Mouse (Mus musculus): Measurements from ENCODE around the gene Gnat3. TPM values are rescaled to one million over a fixed set of nuclear protein-coding genes. Genes with fewer than 3 reads are reported as not detected.

The Gnat3 gene
- polyA plus RNA-seq, 1 experiment from 2014 or later, result not detected

- Histone ChIP-seq H3K27ac (no peak overlapping the region), H3K4me3 (no peak overlapping the region), H3K27me3 (ENCODE audit: insufficient read depth, poor library complexity, severe bottlenecking) (no peaks in the 10 kb centered on the region), H3K36me3 (no peaks in the 10 kb centered on the region), H3K4me1 (no peaks in the 10 kb centered on the region), H3K9me3 (no peaks in the 10 kb centered on the region)
- WGBS, result 84% methylated on average over 4 of the region's 4 CpGs
- no peak for DNase-seq (ENCODE audit: low spot score)
These were observed 52.0 kb downstream of the Gnat3 start for GRCm38 (mm10) chr5:18014209-18014829.

- H3K36me3 ChIP-seq, result no peaks in the 10 kb centered on the region
- no peak overlapping the region for H3K27ac ChIP-seq
- no peaks in the 10 kb centered on the region for H3K27me3 ChIP-seq (ENCODE audit: insufficient read depth, poor library complexity, severe bottlenecking)
- DNase-seq (ENCODE audit: low spot score), result no peak
- no peaks in the 10 kb centered on the region for H3K4me1 ChIP-seq
- no peaks in the 10 kb centered on the region for H3K9me3 ChIP-seq
- no peak overlapping the region for H3K4me3 ChIP-seq
These were observed 61.0 kb downstream of the Gnat3 start for GRCm38 (mm10) chr5:18023347-18023746.

- Histone ChIP-seq H3K27ac (no peak overlapping the region), H3K4me3 (no peak overlapping the region), H3K9me3 (no peaks in the 10 kb centered on the region), H3K27me3 (ENCODE audit: insufficient read depth, poor library complexity, severe bottlenecking) (no peaks in the 10 kb centered on the region), H3K36me3 (no peaks in the 10 kb centered on the region), H3K4me1 (no peaks in the 10 kb centered on the region)
- 84% methylated on average over 3 of the region's 3 CpGs for WGBS
- no peak for DNase-seq (ENCODE audit: low spot score)
These were observed 65.2 kb downstream of the Gnat3 start for GRCm38 (mm10) chr5:18027531-18027930.

- Histone ChIP-seq H3K27me3 (ENCODE audit: insufficient read depth, poor library complexity, severe bottlenecking) (no peaks in the 10 kb centered on the region), H3K9me3 (peaks cover 4% of the 10 kb centered on the region; the same call in 1 of the 2 replicates), H3K4me3 (no peak overlapping the region), H3K36me3 (no peaks in the 10 kb centered on the region), H3K27ac (no peak overlapping the region), H3K4me1 (no peaks in the 10 kb centered on the region)
- WGBS, result 57% methylated on average over 14 of the region's 14 CpGs
- no peak for DNase-seq (ENCODE audit: low spot score)
These were observed 73.7 kb downstream of the Gnat3 start for GRCm38 (mm10) chr5:18035848-18036638.

- H3K4me3 ChIP-seq, result no peak overlapping the region
- H3K27me3 ChIP-seq (ENCODE audit: insufficient read depth, poor library complexity, severe bottlenecking), result no peaks in the 10 kb centered on the region
- no peak overlapping the region for H3K27ac ChIP-seq
- DNase-seq (ENCODE audit: low spot score), result peak; percentile 77
- WGBS, result 8% methylated on average over 2 of the region's 2 CpGs
- H3K36me3 ChIP-seq, result no peaks in the 10 kb centered on the region
- no peaks in the 10 kb centered on the region for H3K9me3 ChIP-seq
- H3K4me1 ChIP-seq, result no peaks in the 10 kb centered on the region
These were observed 80.7 kb downstream of the Gnat3 start for GRCm38 (mm10) chr5:18043022-18043421.

GRCm38 (mm10) chr5:18048841-18049240 is 86.5 kb downstream of the Gnat3 start:
- Histone ChIP-seq H3K9me3 (no peaks in the 10 kb centered on the region), H3K4me3 (no peak overlapping the region), H3K36me3 (no peaks in the 10 kb centered on the region), H3K27ac (no peak overlapping the region), H3K4me1 (no peaks in the 10 kb centered on the region), H3K27me3 (ENCODE audit: insufficient read depth, poor library complexity, severe bottlenecking) (no peaks in the 10 kb centered on the region)
- DNase-seq (ENCODE audit: low spot score), result no peak
- 80% methylated on average over 1 of the region's 1 CpGs for WGBS

- H3K4me3 ChIP-seq, result no peak overlapping the region
- no peaks in the 10 kb centered on the region for H3K4me1 ChIP-seq
- H3K36me3 ChIP-seq, result no peaks in the 10 kb centered on the region
- no peak for DNase-seq (ENCODE audit: low spot score)
- H3K9me3 ChIP-seq, result no peaks in the 10 kb centered on the region
- H3K27ac ChIP-seq, result no peak overlapping the region
- WGBS, result 64% methylated on average over 2 of the region's 2 CpGs
- no peaks in the 10 kb centered on the region for H3K27me3 ChIP-seq (ENCODE audit: insufficient read depth, poor library complexity, severe bottlenecking)
These were observed 93.0 kb downstream of the Gnat3 start for GRCm38 (mm10) chr5:18055323-18055722.

Other genes with a start within 250 kb of the Gnat3 start
- gene Cd36, start 73.7 kb upstream of the Gnat3 start, polyA plus RNA-seq (2016; fragmentation: Nextera tagmentation; extraction: Ambion mirVana), result 19.3 and 33.8 TPM in 2 replicates